Mouse (Mus musculus) CD8-positive naive resting alpha-beta T cell, adult 2 months (primary cell): ENCODE measurements around the gene Grip2.
A peak's percentile ranks its signal among the peaks of the same experiment; 100 is the strongest.

Experiments used
- DNase-seq, 2 experiments: peaks; one replicate each; pipeline ENCODE4 v3.0.0; 2022; ENCODE audit warnings: low read depth in 2 of 2, low spot score in 2 of 2

The Grip2 gene

DNA sequence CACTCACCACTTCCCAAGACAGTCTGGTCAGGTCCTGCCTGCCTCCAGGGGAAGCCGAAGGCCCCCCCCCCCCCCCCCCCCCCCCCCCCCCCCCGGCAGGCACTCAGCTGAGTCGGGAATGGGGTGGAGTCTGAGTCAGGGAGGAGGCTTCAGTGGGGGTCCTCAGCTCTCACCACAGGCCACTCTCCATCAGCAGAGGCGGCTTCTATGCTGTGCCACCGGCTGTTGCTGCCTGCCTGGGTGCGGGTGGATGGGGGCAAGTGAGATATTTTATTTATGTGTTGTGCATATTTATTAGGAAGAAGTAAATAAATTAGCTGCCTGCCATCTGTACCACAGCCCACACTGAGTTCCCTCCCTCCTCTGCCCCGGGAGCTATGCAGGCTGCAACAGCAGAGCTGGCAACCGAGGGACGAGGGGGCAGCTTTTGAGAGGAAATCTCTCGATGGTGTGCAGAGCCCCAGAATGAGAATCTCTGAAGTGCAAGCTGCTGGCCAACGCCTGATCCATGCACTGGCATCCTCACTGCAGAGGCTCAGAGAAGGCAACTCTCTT lies at the start of gene Grip2:
Gene Grip2 (minus strand): TSS at position 235 of the 555 bp plus-strand sequence.
- DNase-seq: no peak

DNA sequence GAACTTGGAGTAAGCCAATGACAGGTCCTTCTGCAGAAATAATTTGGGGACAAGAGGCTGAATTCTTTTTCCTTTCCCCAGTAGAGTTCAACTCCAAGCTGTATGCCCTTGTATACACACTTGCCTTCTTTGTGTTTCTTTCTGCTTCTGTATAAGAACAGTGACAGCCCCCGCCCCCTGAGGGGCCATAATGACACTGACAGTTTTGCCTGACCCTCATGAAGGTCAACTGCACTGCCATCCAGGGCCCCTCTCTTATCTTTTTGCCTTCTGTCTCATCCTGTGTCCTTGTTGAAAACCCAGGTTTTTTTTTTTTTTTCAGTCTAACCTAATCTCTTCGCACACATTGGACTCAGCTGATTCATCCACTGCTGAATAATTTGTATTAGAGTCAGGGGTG lies 45.7 kb upstream of the Grip2 start:
- no peak for DNase-seq

DNA sequence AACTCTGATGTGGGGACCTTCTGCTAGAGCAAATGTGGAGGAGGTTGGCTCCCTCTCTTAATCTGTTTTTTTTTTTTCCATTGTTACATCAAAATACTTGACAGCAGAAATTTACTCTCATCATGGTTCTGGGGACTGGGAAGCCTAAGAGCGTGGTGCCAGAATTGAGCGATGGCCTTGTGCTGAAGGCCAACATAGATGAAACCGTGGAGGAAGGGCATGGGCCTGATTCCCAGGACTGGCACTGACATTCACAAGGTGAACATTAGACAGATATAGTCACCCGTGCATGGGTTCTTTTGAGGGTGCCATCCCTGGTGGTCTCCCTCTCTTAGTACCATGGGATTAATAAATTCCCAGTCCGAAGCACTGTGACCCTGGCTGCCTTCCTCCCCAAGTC lies 41.0 kb upstream of the Grip2 start:
- no peak for DNase-seq

DNA sequence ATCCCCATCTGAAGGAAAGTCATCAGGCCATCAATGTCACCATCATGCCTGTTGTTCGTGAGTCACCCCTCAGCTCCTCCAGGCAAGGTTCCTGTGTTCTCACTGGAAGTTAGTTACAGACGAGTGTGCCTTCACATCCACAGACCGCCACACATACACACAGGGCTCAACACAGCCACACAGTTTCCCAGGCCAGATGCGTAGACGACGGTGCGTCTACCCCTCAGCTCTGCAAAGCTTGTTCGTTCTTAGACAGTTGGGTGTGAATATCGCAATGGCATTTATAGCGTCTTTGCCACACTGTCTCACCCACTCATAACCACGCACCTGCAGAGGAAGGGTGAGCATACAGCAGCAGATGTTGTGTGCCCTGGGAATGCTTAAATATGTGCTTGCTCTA lies 38.6 kb upstream of the Grip2 start:
- peak in 1 of 2 experiments; percentile 25 for DNase-seq

DNA sequence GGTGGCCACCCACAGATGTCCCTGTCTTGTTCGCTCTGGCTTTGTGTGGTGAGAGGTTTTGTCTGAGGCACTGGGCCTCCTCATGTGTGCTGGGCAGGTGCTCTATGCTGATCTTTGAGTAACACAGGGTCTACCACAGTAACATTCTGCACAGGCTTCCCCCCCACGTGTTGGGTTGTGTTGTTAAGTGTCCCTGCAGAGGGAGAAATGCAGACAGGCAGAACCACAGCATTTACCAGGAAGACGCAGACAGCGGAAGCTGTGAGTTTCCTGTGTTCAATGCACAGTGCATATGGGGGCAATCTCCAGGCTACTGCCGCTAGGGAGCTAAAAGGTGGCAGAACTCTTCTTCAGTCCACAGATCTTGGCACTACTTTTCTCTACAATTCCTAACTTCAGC lies 37.5 kb upstream of the Grip2 start:
- DNase-seq: peak; percentile 21 to 30

- no peak for DNase-seq
These were observed 35.8 kb upstream of the Grip2 start for GRCm38 (mm10) chr6:91862848-91863247.

DNA sequence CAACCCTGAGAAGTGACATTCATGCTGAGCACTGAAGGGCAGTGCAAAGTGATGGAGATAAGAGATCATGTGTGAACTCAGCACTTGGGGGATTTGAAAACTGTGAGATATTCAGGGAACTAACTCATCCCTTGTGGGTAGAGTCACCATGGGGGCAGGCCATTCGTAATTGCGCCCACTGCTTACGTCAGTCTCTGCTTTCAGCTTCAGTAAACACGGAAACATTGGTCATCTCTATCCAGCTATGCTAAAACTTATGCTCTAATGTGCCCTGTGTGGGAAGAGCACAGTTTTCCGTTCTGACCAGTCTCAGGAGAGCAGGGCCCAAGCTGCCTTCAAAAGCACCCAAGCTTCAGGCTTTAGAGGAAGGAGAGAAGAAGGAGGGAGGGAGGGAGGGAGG lies 31.3 kb upstream of the Grip2 start:
- DNase-seq: no peak

- DNase-seq: peak in 1 of 2 experiments; percentile 21
These were observed 25.5 kb upstream of the Grip2 start for GRCm38 (mm10) chr6:91852550-91852949.

GRCm38 (mm10) chr6:91843628-91844153 lies 16.6 kb upstream of the Grip2 start:
- DNase-seq: no peak

GRCm38 (mm10) chr6:91842897-91843627 lies 16.0 kb upstream of the Grip2 start:
- no peak for DNase-seq

DNA sequence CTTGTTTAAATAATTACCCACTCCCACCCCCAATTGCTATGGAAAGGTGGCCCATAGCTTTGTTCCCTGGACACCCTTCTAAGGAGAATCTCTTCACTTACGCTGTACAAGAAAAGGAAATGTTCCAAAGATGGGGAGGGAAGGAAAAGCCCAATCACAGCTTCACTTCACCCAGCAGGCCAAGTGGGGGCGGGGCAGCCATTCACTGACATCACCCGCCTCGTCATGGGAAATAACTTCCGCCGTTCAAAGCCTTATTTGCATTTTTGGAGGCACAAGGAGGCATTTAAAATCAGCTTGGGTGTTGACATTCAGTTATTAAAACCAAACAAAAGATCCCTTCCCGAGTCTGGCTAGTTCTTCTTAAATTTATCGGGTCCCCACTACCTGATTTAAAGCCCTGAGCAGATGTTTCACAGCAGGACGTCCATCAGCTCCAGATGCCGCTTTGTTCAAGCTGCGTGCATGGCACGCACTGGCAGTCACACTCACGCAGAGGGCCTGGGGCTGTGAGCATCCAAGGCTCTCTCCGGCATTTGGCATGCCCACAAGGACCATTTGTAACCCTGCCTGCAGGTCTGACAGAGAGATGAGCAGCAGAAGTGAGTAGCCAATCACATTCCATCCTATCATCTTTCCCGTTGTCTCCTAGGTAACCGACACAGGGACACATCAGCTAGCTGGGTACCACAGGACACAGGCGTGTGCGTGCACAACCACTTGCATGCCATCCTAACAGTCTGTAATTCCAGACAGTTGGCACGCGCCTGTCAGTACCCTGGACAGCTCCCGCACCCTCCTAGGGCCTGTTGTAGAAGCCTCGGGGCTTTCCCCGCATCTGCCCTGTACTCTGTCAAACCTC lies 12.2 kb upstream of the Grip2 start:
- DNase-seq: no peak

DNA sequence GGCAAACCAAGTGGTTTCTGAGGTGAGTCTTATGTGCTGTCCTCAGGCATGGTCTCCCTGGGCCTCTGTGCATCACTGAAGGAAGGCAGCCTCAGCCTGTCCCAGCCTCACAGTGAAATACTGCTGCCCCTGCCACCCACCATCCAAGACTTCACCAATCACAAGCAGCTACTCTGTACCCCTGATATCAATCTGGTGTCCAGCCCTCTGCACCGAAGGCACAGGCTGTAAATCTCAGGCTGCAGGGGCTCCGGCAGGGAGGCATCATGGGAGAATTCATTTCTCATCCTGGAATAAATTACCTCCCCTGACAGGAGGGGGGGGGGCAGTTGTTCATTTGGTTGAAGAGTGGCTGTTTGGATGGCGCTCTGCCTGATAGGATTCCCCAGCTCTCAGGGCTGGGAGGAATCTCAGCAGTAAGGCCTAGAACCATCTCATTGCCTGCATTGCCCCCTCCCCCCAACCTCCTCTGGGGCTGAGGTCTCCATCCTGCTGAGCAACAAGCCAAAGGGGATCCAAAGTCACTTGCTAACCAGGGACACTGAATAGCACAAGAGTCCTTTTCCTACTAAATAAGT lies 5.9 kb upstream of the Grip2 start:
- no peak for DNase-seq

DNA sequence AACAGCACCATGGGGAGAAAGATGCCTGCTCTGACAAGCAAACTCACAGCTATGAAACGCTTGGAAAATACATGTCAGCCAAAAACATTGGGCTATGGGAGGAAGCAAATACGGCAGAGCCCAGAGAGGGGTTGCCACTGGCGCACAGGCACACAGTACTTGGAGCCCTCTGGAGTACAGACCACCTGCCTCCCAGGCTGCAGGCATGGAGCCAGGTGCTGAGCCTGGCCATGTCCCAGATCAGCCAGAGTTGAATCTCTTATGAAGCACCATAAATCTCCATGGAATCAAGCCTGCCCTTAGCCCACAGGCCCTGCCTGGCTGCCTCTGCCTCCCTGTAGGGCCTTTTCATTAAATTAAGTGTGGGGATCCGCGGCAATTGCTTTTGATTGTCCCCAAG lies 876 bp upstream of the Grip2 start:
- no peak for DNase-seq

DNA sequence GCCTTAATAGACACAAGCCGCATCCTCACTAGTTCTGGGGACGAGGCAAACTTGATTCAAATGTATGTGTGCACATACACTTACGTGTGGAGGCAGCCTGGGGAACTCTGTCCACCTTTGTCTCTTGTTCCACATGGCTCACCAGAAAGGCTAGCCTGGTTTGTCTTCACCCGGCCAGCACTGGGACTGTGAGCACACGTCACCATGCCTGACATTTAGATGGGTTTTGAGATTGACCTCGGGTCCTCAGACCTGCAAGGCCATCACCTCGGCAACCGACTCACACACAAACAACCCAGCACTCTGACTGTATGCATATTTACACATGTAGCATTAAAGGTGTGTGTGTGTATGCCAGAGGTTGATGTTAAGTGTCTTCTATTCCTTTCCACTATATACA lies 8.8 kb downstream of the Grip2 start:
- no peak for DNase-seq

DNA sequence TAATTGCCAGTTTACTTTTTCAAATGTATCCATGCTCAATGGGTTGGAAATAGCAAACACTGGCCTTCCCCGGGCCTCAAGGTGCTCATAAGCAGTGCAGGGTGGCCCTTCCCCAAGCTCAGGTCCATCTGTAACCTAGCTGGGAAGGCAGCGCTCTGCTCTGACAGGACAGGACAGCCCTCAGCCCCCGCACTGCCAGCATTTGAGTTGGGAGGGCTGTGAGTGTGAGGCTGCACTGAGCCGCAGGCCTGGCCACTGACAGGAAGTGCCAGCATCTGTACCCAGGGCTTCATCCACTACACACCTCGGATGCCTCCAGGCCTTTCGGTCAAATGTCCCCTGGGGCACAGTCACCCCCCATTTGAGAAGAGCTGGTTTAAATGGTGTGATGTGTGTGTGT lies 11.1 kb downstream of the Grip2 start:
- DNase-seq: no peak

DNA sequence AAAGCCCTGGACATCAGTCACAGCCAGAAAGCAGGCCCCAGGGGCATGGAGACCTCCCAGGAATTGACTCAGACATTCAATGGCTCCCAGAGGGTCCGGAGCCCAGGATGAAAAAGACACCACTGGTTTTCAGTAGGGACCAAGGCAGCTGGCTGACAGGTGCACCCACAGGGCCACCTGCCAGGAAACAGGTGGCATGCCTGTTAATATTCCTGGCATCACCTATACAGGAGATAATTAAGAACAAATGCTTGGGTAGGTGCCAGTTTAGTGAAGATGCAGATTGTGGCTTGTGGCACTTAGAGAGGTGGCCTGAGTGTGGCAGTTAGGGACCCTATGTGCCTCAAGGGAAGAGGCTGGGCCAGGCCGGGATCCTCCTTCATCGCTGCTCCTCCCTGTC lies 13.4 kb downstream of the Grip2 start:
- no peak for DNase-seq

- DNase-seq: no peak
These were observed 17.0 kb downstream of the Grip2 start for GRCm38 (mm10) chr6:91810007-91810406.

- DNase-seq: no peak
These were observed 19.0 kb downstream of the Grip2 start for GRCm38 (mm10) chr6:91808022-91808421.

DNA sequence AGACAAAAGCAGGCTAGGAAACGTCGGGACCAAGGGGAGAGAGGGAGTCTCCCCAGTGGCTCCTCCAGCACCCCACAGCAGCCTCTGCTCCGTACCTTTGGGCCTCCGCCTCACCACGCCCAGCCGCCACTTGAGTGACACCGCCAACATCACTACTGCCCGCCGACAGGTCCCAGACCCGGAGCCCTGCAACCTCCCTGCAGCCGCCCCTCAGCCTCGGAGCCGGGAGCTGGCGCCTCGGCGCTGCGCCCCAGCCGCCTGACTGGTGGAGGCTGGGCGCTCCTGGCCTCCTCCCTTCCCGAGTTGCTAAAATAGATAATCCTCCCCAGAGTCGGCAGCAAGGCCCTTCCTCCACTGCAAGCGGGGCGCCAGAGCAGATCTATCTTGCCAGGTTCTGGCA lies 19.9 kb downstream of the Grip2 start:
- DNase-seq: no peak

DNA sequence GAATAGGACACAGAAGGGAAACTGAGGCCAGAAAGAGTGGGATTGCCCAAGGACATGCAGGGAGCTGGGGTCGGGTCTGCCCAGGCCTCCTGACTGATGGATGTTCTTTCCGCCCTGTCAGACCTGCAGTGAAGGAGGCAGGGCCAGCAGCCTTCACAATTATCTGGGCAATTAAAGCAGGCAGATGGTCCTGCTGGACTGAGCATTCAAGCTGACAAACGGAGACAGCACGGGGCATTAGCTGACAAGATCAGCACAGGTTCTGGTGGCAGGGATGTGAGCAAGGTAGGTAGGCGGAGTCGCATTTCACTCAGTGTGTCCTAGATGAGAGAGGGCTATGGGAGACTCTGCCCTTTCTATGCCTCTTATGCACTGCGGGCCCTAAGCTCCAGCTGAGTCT lies 22.9 kb downstream of the Grip2 start:
- DNase-seq: no peak

DNA sequence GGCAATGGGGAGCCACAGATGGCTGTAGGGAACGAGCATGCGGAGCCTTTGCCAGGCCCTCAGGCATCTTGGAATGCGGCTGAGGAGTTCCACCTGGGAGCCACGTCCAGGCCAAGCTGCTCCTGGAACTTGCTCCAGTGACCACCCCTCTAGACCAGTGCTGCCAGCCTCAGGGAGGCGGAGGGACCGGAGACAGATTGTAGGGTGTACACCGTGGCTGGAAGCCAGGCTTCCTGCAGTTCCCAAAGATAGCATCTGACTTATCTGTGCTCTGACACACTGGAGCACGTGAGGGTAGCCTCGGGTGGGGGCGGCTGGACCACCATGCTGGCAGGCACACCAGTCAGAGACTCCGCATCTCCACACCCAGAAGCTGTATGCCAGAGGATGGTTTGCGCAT lies 28.6 kb downstream of the Grip2 start:
- DNase-seq: no peak

DNA sequence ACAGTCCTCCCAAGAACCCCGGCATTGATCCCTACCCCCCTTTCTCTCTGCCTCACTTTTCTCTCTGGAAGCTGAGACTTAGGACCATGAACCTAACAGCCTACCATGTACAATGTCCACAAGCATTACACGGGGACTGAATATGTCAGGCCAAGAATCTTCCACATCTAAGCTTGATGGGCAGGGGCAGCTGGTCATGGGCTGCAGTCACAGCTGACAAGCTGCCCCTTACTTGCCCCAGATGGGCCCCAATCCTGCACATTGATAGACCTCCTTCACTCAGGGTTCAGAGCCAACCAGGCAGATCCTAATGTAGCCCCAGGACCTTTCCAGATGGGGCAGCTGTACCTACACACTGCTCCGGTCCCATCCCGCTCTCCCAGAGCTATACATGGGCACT lies 30.3 kb downstream of the Grip2 start:
- DNase-seq: no peak
